ENCODE assay signal across 10 mouse cellular contexts in the genomic region with DNA sequence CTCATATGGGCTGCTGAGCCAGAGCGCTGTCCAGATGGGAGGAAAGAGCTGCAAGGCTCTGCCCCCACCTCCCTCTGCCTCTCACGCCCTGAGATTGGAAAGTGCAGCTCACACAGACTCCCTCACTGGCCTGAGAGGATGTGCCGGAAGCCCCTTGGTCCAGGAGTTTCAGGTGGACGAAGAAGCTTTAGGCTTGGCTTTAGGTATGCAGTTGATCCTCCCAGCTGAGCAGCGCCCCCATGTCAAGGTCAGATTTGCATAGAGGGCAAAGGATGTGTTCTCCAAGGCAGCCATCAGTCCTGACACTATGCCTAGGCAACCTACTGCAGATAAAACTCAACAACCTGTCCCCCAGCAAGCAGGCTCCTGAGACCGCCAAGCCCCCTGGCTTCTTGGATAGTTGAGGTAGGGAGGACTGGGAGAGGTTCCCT. TPM values are rescaled to one million over a fixed set of nuclear protein-coding genes. Genes with fewer than 3 reads are reported as not detected.
DNase-seq lines count a peak whose midpoint lies in the region; ATAC-seq and TF ChIP-seq lines count a peak whose summit lies in the region.
"Had no signal": no experiment of that assay in that cellular context is flagged by ENCODE, and none has a peak within 500 bp of the region (broad histone marks: within the 10 kb centered on the region; RNA-seq: fewer than 3 reads in every experiment).

No protein-coding gene starts in this region.

- no peak for ATAC-seq in cerebellum, adult (ENCODE audit: insufficient number of reproducible peaks, low FRiP score, low TSS enrichment)
- no peak for ATAC-seq in liver, embryonic 14.5 days (ENCODE audit: insufficient read depth)

- intact Hi-C loops in heart, postnatal 25 days (cut with DNase I), result no loop called here

- 0 out of 4 replicates have a peak overlapping the region, but pooled peaks of 1 of the 2 experiments have one; percentile 26 for H3K4me3 ChIP-seq in liver, embryonic 14.5 days (ENCODE audit: insufficient read depth in 1 of 2, low read depth in 2 of 2, low read length in 2 of 2)
- H3K4me3 ChIP-seq: erythroblast, embryonic 14.5 days had no signal

- H3K9ac ChIP-seq in liver, embryonic 14.5 days (replicated peaks), result no peak overlapping the region

- H3K4me1 ChIP-seq in liver, embryonic 14.5 days (replicated peaks; ENCODE audit: control insufficient read depth in 2 of 2, insufficient read depth in 2 of 2, low read length in 1 of 2), result peaks cover 4 to 9% of the 10 kb centered on the region in 2 experiments

- H3K36me3 ChIP-seq in liver, embryonic 14.5 days (replicated peaks; ENCODE audit: control insufficient read depth, insufficient read depth, low read depth), result no peaks in the 10 kb centered on the region

- no peaks in the 10 kb centered on the region for H3K9me3 ChIP-seq in liver, embryonic 14.5 days (ENCODE audit: control insufficient read depth, low read length)

- H3K4me2 ChIP-seq in liver, embryonic 14.5 days (ENCODE audit: low read depth), result peak overlapping the region; percentile 83; the same call in 1 of the 2 replicates

- peaks cover 13% of the 10 kb centered on the region for H3K27me3 ChIP-seq in liver, embryonic 14.5 days (ENCODE audit: control insufficient read depth, insufficient read depth, low read length)

- no peak overlapping the region for H3K27ac ChIP-seq in liver, embryonic 14.5 days

- 49% methylated on average over 6 of the region's 6 CpGs for WGBS in liver, embryonic 14.5 days (ENCODE audit: insufficient replicate concordance)

- no peak for TF ChIP-seq EP300 in liver, embryonic 14.5 days (IDR thresholded peaks at IDR 0.05; ENCODE audit: low read depth)

- TF ChIP-seq CTCF in liver, embryonic 14.5 days (IDR thresholded peaks at IDR 0.05; ENCODE audit: low read depth), result no peak

- peak; percentile 49 for DNase-seq in cerebellum, adult 11-12 months
- DNase-seq in ES-CJ7 (ENCODE audit: low read depth, low spot score), result peak; percentile 76
- peak; percentile 33 for DNase-seq in heart, postnatal 25 days (ENCODE audit: low spot score)
- no peak for DNase-seq in liver, embryonic 14.5 days (ENCODE audit: low read depth in 3 of 3, low spot score in 3 of 3)
- no peak for DNase-seq in thymus, postnatal 10 days (ENCODE audit: low spot score in 2 of 2)
- no peak for DNase-seq in urinary bladder, adult 2 months (ENCODE audit: low spot score)
- DNase-seq in frontal cortex, adult 2 months (ENCODE audit: extremely low spot score in 1 of 2, low spot score in 1 of 2), result no peak

RNA-seq across cellular contexts. Expression of a gene that starts 1.1 kb away (rescaled TPM):
- not detected for total RNA-seq in heart, postnatal 25 days (2021)
- not detected in 2 replicates for polyA plus RNA-seq in liver, embryonic 14.5 days (2012; rRNA removed)
- polyA plus RNA-seq in liver, embryonic 14.5 days (2014; fragmentation: Nextera tagmentation; extraction: Ambion mirVana), result not detected in 2 replicates
- not detected in 2 replicates for polyA plus RNA-seq in urinary bladder, adult 2 months (2012; rRNA removed)
- polyA plus RNA-seq in frontal cortex, adult 2 months (2012; rRNA removed), result not detected in 2 replicates
- polyA plus RNA-seq: C2C12; erythroblast, embryonic 14.5 days had no signal

RNA-seq across cellular contexts. Expression of a gene that starts 3.8 kb away (rescaled TPM):
- total RNA-seq in heart, postnatal 25 days (2021), result 100 to 1,000 TPM; 115 to 122 TPM
- 3.3 and 4.8 TPM in 2 replicates for polyA plus RNA-seq in liver, embryonic 14.5 days (2012; rRNA removed)
- 6.3 and 7.2 TPM in 2 replicates for polyA plus RNA-seq in liver, embryonic 14.5 days (2014; fragmentation: Nextera tagmentation; extraction: Ambion mirVana)
- polyA plus RNA-seq in urinary bladder, adult 2 months (2012; rRNA removed), result 55.8 and 62.7 TPM in 2 replicates
- 112 and 124 TPM in 2 replicates for polyA plus RNA-seq in frontal cortex, adult 2 months (2012; rRNA removed)

RNA-seq across cellular contexts. Expression of a gene that starts 16.2 kb away (rescaled TPM):
- 1 to 10 TPM; 1.5 to 1.6 TPM for total RNA-seq in heart, postnatal 25 days (2021)
- polyA plus RNA-seq in liver, embryonic 14.5 days (2012; rRNA removed), result 0.04 and 0.12 TPM in 2 replicates
- polyA plus RNA-seq in liver, embryonic 14.5 days (2014; fragmentation: Nextera tagmentation; extraction: Ambion mirVana), result not detected in 2 replicates
- polyA plus RNA-seq in urinary bladder, adult 2 months (2012; rRNA removed), result 0.03 TPM in 1 of 2 replicates, not detected in the other
- 0.13 and 0.18 TPM in 2 replicates for polyA plus RNA-seq in frontal cortex, adult 2 months (2012; rRNA removed)
- polyA plus RNA-seq: erythroblast, embryonic 14.5 days had no signal

RNA-seq across cellular contexts. Expression of a gene that starts 45.3 kb away (rescaled TPM):
- total RNA-seq in heart, postnatal 25 days (2021), result 1 to 10 TPM; 1.9 to 2.1 TPM
- 0.21 and 0.27 TPM in 2 replicates for polyA plus RNA-seq in liver, embryonic 14.5 days (2012; rRNA removed)
- not detected in 2 replicates for polyA plus RNA-seq in liver, embryonic 14.5 days (2014; fragmentation: Nextera tagmentation; extraction: Ambion mirVana)
- 1.2 and 1.4 TPM in 2 replicates for polyA plus RNA-seq in urinary bladder, adult 2 months (2012; rRNA removed)
- polyA plus RNA-seq in frontal cortex, adult 2 months (2012; rRNA removed), result 47.6 and 51.0 TPM in 2 replicates
- polyA plus RNA-seq: erythroblast, embryonic 14.5 days had no signal

RNA-seq across cellular contexts. Expression of a gene that starts 58.3 kb away (rescaled TPM):
- 10 to 100 TPM; 50.1 to 62.2 TPM for total RNA-seq in heart, postnatal 25 days (2021)
- 0.29 and 0.38 TPM in 2 replicates for polyA plus RNA-seq in liver, embryonic 14.5 days (2012; rRNA removed)
- 0.56 and 0.59 TPM in 2 replicates for polyA plus RNA-seq in liver, embryonic 14.5 days (2014; fragmentation: Nextera tagmentation; extraction: Ambion mirVana)
- 15.3 and 19.8 TPM in 2 replicates for polyA plus RNA-seq in urinary bladder, adult 2 months (2012; rRNA removed)
- 0.25 and 0.28 TPM in 2 replicates for polyA plus RNA-seq in frontal cortex, adult 2 months (2012; rRNA removed)
- polyA plus RNA-seq: C2C12; erythroblast, embryonic 14.5 days had no signal

Comparison
In these comparisons a context has a peak if more than half of its experiments do, and no peak if none do; other contexts are left out.
1. DNase-seq: peak in cerebellum, adult 11-12 months (single experiment), ES-CJ7 (single experiment) and heart, postnatal 25 days (single experiment); none in liver, embryonic 14.5 days (0 of 3), thymus, postnatal 10 days (0 of 2), urinary bladder, adult 2 months (single experiment) and frontal cortex, adult 2 months (0 of 2).